Mouse (Mus musculus): Measurements from ENCODE around the gene Get4.

Get4 gene

DNA sequence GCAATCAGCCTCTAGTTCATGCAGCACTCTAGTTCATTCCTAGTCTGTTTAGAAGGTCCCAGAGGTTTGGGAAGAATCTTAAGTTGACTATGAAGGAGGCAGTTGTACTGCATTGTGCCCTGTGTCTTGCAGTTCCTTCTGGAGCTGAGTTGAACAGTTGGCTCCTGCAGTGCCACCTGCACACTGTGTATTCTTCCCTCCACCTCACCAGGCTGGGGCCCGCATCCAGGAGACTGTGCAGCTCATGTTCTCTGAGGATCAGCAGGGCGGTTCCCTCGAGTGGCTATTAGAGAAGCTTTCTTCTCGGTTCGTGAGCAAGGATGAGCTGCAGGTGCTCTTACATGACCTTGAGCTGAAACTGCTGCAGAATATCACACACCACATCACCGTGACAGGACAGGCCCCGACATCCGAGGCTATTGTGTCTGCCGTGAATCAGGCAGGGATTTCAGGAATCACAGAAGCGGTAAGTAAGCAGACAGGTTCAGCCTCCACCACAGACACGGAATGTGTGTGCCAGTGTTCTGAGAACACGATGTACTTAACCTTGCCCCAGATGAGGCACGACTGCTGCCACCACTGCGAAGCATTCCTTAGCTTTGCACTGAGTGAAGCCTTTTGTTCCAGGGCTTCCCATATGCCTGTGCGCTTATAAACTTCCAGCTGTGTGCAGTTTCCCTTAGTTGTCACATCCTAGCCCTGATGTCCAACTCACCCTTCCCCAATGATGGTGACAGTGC is 10.9 kb upstream of the Get4 start:
- DNase-seq (ENCODE audit: low spot score): no peak

DNA sequence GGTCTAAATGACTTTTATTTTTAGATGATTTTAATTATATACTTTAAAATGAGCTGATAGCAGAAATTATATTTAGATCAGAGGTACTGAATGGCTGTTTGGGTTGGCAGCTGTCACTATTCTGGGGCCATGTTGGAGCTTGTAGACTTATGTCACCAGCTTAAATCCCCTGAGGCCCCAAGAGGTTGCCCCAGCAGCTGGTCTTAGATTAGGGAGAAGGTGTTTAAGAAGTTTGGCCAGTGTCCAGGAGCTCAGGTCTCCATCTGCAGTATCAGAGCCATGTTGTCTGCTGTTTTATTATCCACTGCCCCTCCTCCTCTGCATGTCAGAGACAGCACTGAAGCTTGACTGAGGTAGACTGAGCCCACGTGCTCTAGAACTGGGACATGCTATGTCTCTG is 8.7 kb upstream of the Get4 start:
- no peak for DNase-seq (ENCODE audit: low spot score)

DNA sequence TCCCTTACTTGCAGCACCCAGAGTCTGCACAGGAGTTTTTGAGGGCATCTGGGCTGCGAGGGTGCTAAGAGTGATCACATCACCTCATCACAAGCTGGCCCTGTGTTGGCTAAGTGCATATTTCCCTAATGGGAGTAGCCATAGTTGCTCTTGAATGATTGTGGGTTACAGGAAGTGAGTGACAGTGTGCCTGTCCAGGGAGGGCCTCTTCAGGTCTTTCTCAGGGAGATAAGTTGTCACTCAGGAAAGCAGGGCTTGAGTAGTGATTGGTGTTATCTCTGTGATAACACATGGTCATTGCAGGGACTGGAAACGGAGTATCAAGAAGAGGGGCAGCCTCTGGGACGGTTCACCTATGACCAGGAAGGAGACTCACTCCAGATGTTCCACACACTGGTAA is 4.4 kb upstream of the Get4 start:
- DNase-seq (ENCODE audit: low spot score): no peak

DNA sequence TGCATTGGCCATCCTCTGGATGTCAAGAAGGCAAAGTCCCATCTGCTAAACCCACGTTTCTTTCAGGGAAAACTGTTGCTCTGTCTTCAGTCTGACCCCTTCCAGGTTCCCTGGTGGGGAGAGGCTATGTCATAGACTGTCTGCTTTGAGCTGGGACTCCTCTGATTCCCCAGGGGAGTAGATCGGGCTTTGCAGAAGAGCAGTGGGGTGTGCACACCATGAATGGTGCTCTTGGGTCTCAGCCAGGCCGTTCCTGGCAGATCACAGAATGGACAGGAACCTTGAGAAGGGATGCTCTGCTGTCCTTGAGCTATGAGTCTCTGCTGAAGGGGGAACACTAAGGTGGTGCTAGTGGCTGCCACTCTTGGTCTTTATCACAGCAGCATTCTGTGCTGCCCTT is 3.3 kb upstream of the Get4 start:
- DNase-seq (ENCODE audit: low spot score): no peak

DNA sequence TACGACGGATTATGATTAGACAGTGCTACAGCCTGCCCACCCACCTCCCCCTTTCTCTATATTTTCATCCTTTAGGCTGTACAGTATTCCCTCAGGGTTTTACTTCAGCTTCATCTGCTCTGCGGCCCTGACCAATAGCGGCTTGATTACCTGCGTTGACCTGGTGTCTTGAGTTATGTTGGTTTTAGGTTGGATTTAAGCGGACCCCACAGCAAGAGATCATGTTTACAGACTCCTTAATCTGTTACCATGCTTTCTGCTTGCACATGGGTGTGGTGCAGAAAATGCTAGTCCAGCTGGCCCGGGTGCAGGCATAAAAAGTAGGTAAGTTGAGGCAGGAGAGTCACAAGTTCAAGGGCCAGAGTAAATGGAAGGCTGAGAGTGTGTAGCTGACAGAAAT is 845 bp upstream of the Get4 start:
- no peak for DNase-seq (ENCODE audit: low spot score)

DNA sequence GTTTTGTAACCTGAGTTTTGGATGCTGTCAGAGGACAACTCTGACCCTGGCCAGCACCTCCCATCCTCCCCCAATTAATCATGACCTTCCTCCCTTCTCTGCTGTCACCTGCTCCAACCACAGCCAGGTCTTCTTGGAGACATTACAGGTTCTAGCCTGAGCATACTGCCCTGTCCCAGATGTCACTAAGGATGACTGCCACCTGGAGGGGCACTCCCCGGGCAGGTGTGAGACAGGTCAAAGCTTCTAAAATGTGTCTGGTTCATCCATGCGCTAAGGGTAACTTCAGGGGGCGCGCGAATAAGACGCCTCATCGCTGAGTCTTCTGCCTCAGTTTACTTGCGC is 416 bp upstream of the Get4 start:
- DNase-seq (ENCODE audit: low spot score): no peak

DNA sequence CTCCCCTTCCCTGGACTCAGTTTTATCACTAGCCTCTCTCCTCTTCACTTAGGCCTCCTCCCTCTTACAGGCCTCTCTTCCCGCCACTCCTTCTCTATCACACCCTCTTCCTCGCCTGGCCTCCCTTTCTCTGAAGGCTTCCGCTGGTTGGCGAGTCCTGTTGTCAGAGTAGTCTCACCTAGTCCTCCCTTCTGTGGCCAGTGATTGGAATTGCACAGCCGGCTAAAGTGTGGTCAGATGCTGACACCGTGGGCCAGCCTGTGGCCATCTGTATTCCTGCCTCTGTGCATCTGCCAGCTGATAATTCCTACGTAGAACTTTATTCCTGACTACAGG is 754 bp downstream of the Get4 start:
- peak; percentile 46 for DNase-seq (ENCODE audit: low spot score)

DNA sequence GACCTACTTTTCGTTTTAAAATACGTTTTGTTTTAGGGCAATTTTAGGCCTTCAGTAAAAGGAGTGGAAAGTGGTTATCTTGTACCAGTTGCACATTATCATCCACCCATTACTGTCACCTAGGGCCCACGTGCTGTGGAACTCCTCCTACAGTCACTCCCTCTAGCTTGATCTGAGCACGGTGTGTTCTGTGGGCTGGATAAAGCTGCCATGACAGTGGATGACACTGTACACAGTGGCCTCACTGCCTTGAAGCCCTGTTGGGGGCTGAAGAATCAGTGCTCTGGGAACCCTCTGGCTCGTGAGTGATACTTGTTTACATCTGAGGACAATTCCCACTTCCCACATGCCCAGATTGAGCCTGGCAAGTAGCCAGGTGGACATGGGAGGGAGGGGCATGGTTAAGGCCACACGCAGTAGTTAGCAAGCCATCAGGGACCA is 1.2 kb downstream of the Get4 start:
- DNase-seq (ENCODE audit: low spot score): no peak

DNA sequence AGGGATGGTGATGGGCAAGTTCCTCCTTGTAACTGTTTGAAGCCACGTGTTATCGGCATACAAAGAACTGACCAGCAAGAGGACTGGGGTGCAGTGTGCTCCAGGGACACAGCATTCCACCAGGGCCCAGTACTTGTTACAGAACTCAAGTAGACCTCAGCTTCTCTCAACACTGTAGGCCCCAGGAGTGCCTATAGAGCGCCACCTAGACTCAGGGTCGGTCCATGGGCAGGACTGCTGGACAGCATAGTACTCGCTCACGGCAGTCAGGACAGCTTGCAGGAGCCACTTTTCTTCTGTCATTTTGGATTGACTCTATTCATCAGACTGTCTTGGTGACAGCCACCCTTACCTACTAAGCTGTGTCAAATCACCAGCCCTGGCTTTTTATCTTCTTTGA is 2.8 kb downstream of the Get4 start:
- no peak for DNase-seq (ENCODE audit: low spot score)

DNA sequence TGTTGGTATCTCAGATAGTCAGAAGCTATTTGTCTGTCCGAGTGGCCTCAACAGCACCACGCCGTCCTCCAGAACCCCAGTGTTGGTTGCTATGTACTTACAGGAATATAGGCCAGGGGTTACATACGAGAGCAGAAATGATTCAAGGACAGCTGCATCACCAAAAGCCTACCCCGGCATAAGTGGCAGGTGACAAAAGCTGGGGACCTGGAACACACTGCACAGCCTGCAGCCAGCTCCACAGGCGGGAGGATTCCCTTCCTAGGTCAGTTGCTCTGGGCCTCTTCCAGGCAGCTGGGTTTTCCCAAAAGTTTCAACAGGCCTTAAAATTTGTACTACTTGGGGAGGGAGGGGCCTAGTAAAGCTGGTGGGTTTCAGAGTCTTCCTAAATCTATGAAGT is 3.7 kb downstream of the Get4 start:
- no peak for DNase-seq (ENCODE audit: low spot score)

DNA sequence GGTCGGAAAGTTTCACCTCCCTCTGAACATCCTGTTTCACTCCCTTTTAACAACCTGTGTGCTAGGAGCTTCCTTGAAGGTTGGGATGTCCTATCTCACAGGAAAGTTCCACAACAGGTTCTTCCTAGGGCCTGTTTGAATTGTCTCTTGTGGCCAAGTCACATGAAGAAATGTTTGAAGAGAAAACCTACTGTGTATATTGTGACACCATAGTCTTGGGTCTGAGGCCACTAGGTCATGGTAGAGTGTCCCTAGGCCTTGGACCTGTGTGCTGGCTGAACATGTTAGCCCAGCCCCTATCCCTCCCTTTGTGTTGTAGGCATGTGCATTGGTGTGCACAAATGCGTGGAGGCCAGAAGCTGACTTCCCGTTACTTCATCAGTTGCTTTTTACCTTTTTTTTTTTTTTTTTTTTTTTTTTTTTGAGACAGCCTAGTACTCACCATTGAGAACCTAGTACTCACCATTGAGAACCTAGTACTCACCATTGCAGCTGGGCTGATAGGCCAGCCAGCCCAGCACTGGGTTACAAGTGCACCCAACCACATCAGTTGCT is 4.2 kb downstream of the Get4 start:
- no peak for DNase-seq (ENCODE audit: low spot score)

DNA sequence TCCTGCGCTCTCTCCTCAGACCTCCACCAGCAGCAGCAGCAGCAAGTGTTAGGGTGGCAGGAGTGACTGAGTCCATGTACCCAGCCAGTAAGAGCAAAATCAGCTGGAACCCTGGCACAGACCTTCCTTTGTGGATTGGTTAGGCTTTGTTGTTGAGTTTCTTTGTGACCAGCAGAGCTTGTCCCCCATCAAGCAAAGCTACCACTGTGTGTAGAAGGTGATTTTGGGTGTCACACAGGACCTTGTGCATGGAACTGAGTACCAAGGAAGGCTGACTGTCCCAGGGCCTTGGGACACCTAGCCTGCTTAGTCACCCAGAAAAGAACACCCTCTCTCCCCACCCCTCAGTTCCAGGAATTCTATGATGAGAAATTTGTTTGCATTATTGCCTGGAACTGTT is 5.1 kb downstream of the Get4 start:
- DNase-seq (ENCODE audit: low spot score): no peak

DNA sequence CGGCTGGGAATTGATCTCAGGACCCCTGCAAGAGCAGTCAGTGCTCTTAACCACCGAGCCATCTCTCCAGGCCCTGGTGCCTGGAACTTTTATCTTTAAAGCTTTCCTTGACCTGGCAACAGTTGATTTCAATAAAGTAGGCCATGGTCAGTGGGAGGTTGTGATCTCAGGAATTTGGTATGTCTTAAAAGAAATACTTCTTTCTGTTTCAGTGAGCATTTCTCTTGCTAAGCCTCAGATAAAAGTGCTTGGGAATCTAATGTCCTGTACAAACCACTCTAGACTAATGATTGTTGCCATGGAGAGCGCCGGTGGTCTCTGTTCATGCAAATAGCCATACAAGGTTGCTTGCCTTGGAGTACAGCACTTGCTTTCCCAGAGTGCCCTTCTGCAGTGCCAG is 5.7 kb downstream of the Get4 start:
- DNase-seq (ENCODE audit: low spot score): no peak

DNA sequence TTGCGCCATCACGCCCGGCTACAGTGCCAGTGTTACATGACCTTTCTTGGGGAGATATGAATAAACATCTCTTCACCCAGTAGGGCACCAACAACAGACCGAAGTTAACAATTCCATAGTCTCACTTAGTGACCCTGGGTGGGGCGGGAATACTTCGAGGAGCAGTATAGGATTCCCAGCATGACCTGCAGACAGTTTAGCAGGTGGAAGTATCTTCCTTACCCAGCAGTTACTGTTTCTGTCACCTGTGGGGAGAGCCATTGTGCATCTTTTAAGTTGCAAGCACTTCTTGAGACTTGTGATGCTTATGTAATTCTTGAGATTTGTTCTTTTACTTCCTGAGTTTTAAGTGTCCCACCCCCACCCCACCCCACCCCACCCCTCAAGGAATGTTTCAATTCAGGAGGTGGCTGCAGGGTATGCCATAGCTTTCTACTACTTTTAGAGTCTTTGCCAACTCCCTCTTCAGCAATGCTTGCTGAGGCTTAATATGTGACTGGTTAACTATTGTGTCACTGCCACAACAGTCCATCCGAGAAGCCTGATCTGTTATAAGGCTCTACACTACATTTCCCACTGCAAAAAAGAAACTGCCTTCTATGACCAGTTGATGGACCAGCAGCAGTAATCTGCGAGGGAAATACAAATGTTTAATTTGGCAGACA is 6.4 kb downstream of the Get4 start:
- DNase-seq (ENCODE audit: low spot score): no peak

DNA sequence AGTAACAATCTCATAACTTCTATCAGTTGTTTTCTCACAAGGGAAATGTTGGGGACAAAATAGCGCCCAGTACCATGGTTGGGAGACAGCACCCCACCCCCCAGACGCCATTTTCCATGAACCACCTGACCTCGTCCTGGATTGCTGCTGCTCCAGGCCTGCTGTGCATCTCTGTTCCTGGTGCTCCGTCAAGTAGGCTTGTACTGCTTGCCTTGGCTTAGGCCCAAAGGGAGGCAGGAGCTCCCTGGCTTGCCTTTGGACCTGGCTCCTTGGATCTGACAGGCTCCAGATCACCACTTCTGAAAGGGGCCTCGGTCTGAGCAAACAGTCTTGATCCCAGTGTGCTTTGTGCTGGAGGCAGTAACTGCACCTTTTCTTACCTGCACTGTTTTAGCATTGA is 7.7 kb downstream of the Get4 start:
- DNase-seq (ENCODE audit: low spot score): no peak

DNA sequence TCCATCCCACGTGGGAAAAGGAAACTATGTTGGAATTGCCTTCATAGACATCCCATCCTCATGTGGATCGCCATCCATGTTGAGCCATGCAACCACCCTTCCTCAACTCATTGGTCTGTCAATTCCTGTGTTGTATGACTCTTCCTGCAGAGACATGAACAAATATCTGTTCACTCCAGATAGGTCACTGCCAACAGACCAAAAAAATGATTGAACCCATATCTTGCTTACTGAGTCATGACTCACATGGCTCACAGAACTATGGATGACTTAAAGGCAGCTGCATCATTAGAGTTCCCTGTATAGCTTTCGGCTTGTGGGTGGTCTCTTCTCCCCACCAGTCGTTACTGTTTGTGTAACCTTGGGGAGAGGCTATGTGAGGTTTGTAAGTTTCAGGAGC is 9.3 kb downstream of the Get4 start:
- no peak for DNase-seq (ENCODE audit: low spot score)

DNA sequence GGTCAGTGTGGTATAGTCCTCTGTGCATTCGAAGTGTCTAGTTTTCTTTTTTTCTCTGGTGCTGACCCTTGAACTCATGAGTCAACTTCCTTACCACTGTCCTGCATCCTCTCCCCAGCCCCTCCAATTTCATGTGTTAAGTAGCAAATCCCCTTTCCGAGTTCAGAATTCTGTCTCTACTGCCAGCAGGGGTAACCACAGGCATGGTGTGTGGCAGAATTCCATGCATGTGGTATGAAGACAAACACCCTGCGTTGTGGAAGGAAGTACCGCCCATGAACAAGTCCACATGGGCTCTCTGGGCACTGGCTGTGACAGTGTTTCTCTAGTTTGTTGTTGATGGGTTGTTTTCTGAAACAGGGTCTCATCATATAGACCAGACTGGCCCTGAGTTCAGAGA is 15.5 kb downstream of the Get4 start:
- DNase-seq (ENCODE audit: low spot score): no peak

DNA sequence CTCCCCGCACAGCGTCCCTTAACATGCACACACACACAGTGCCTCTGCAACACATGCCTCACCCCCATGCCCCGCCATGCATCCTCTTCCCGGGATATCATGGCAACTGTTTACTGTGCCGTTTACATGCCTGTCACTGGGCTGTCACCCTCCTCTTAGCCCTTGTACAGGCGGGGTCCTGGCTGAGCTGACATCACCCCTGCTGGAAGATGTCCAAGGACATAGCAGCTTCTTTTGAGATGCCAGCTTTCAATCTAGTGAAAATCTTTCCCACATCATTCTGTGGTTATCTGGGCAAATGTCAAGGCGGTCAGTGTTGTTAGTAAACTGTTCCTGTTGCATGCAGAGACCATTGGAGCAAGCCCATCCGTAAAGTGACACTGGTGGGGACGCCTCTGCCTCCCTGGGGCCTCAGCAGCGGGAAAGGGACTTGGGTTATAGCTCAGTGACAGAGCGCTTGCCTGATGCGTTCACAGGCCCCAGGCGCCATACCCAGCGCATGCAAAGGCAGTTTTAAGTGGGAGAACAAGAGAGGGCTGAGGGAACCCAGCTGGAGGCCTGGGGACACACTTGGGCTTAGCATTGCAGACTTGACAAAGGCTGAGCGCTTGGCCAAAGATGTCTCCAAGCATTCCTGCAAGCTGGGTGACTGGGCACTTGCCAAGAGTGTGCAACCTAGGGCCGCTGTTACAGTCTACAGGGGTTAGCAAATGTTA is 18.8 kb downstream of the Get4 start:
- no peak for DNase-seq (ENCODE audit: low spot score)

DNA sequence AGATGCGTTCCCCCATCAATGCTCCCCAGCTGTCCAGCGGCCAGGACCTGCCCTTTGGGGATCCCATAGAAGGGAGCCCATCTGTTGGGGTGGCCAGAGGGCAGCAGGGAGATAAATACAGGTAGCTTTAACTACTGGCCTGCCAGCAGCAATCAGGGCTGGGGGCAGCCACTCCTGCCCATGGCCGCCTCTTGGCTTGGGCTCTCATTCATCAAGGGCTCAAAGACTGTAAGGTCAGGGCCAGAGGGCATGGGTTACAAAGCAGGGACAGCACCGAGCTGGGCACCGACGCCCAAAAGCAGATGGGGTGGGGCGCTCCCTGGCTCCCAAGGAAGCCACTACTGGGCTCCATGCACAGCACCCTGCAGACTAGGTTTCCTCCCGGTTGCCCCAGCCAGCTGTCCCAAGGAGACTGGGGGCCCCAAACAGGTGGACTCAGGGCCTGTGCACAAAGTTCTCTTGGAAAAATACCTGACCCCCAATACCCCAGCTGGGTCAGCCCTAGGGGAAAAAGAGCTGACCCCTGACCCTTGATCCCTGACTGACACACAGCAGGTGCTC is 19.9 kb downstream of the Get4 start:
- no peak for DNase-seq (ENCODE audit: low spot score)

DNA sequence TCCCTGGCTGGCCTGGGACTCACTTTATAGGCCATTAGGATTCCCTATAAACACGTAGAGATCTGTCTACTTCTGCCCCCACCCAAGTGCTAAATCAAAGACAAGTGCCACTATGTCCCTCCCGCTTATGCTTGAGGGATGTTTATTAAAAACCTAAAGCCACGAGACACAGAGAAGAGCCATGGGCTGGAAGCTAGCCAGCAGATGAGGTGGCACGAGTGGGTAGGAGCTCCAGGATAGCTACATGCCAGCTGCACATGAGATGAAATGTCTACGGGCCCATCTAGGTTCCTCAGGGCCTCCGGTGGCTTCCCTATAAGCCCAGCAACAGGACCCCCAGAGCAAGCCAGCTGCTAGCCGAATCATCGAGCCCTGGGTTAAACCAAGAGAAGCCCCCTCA is 25.2 kb downstream of the Get4 start:
- no peak for DNase-seq (ENCODE audit: low spot score)

DNA sequence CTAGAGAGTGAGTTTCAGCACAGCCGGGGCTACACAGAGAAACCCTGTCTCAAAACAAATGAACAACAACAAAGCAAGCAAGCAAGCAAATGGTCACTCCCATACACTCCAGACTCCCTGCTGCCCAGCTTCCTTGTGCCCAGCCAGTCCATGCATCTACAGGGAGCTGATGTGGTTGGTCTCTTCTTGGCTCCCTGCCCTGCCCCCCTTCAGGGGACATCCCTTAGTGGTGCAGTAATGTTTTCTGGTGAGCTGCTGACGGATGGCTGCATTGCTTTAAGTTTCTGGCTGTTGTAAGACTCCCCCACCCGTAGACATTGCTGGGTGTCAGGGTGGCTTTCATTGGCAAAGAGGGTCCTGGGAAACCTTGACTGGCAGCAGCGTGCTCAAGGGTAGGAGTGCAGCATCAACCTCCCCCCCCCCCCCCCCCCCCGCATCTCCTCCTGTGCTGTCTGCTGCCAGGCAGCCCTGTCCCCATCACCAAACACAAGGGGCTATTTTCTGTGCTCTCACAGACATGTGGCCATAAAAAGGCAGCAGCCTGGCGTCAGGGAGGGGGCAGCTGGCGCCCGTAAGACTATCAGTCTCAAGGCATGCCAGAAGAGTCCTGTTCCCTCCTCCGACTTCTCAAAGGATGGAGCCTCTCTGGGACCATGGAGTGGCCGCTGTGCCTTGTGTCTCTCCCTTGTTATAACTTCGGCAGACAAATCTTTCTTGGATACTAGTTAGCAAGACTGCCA is 29.4 kb downstream of the Get4 start:
- no peak for DNase-seq (ENCODE audit: low spot score)

DNA sequence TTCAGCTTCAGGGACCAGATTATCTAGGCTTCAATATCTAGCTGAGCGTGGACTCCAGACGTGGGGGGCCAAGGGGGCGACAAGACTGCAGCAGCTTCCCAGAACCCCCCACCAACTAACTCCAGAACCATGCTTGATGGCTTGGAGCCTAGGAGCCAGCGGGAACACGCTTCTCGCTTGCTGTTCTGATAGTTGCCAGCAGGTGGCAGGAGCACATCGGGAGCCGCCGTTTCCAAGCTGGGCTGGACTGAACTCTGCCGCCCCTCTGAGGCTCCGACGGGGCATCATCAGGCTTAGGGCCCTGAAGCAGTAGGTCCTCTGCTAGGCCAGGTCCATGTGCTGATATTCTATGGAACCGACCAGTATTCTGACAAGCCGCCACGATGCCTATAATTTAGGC is 30.1 kb downstream of the Get4 start:
- DNase-seq (ENCODE audit: low spot score): peak; percentile 95

Data from embryo, embryonic 10 days (tissue).